Mouse (Mus musculus) heart, postnatal 36 days (tissue): ENCODE measurements at regions not wholly inside any gene's neighbourhood (a gene's known extent, or its start where the extent isn't known, plus 50 kb on each side); places are given as distances from the start of the nearest gene placed in this dataset.

Source experiments
- DNase-seq, 2 experiments: peaks; one replicate each; pipeline ENCODE4 v3.0.0; 2021 to 2022
- intact Hi-C: fragments of 180-260 bp; cut with DNase I; formaldehyde crosslinking; loops from one replicate; pipeline ENCODE4 v1.15.1; 2025

- DNase-seq = no peak
- intact Hi-C loops = no loop called here
Observed at GRCm38 (mm10) chr13:97530570-97530969, 229.9 kb downstream of the Gm10260 start.

GRCm38 (mm10) chr13:97527958-97528357 lies 232.5 kb downstream of the Gm10260 start:
- intact Hi-C loops = no loop called here
- no peak for DNase-seq

- intact Hi-C loops = no loop called here
- no peak for DNase-seq
Observed at GRCm38 (mm10) chr13:97524847-97525434, 235.5 kb downstream of the Gm10260 start.

GRCm38 (mm10) chr13:97523523-97524412 lies 236.7 kb downstream of the Gm10260 start:
- intact Hi-C loops = no loop called here
- DNase-seq = peak; percentile 25 to 28

DNA sequence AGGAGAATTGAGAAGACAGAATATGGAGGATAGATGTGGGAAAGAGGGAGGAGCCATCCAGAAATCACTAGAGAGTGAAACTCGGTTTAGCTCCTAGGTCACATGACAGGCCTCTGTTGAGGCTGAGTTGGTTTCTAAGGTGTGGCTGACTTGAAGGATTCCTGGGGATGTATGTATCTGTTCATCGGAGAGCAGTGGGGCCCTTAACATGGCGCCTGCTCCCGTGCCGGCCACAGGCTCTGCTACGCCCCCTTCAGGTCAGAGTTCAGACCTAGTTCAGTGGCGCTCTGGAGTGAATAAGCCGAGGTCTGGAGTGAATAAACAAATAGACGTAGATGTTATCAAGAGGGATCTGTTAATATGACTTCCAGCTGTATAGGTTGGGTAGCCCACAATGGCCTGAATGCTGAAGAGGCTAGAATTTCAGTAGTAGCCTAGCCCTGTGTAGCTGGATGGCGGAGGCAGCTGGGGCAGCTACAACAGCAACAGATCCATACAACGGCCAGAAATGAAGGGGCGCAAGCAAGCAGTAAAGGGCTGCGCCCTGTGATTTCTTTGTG lies 239.4 kb downstream of the Gm10260 start:
- intact Hi-C loops = no loop called here
- no peak for DNase-seq

DNA sequence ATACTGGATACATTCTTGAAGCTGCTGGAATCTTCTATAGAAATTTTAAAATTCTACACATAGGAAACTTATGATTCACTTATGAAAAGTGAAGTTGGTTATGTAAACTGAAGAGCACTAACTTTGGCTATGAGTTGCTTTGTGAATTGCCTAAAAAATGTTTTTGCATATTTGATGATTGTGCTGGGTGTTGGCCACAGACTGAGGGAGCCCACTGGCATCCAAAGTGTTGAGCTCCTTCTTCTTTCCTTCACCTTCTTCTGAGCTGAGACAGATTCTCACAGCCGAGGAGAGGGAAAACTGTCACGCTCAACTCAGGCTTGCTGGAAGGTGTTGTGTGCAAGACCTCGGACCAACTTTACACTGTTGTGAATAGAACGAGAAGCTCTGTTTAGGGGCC lies 243.7 kb downstream of the Gm10260 start:
- intact Hi-C loops = no loop called here
- no peak for DNase-seq

GRCm38 (mm10) chr13:97514421-97515066 lies 245.9 kb downstream of the Gm10260 start:
- DNase-seq = no peak
- intact Hi-C loops = no loop called here

DNA sequence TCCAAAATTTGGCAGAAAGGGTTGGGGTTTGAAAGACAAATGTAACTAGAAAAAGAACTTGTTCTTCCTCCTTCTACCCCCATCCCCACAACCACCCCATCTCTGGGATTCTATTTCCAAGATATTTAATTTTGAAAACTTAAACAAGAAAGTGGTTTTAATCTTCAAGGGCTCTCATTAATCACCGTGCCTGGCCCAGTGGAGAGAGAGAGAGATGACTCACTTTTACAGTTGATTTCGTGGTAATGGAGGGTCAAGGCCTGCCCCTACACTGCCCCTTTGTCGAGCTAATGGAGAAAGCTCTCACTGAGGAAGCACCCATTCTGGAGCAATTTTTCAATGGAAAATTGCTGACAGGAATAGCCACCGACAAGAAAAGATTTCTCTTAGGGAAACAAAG lies 247.9 kb downstream of the Gm10260 start:
- intact Hi-C loops = no loop called here
- DNase-seq = no peak

DNA sequence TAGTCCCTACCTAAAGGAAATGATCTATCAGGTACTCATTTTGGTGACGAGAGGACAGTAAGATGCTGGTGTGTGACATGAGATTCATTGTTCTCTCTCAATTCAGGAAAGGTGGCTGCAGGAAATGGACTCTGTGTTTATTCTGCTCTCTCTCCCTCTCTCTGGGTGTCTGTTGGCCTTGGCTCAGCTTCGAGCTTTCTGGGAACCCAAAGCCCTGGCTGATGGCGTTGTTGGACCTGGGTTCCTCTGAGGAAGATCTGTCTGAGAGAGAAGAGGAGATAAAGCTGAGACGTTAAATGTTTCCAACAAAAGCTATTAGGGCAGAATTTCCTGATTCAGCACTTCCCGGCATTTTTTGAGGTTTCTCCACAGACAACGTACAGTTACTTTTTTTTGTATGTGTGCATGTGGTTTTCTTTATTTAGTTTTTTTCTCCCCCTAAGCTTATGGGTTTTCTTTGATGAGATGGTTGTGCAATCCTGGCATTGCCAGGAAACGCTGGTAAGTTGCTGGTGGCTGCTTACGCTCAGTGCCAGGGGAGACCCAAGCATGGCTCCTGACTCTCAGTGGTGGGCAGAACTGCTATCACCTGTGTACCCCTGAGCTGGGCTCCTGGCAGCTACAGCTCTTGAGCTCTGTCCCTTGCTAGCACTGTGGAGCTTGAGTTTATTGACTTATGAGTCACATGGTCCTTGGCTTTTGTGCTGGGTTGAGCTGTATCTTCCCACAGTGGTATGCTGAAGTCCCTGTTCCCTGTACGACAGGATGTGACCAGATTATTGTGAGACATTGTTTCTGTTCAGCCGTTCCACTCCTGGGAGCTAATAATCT lies 249.8 kb downstream of the Gm10260 start:
- no peak for DNase-seq
- intact Hi-C loops = no loop called here

DNA sequence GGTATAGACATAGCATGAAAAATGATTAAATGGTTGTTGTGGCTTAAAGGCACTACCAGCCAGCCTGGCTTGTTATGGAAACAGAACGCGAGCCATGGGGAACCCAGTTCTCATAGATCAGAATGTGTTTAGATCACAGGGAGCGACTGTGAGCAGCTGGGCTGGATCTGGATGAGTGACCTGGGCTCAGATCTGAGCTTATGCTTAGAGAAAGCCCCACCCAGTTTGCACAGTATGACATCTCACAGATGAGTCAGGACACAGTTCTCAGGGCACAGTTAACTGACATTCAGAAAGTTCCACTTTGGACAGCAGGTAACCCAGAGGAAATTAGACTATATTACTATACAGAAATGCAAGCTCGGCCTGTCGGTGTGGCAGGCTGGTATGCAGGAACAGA lies 255.5 kb downstream of the Gm10260 start:
- intact Hi-C loops = no loop called here
- DNase-seq = no peak

GRCm38 (mm10) chr13:97503955-97504739 lies 256.3 kb downstream of the Gm10260 start:
- no peak for DNase-seq
- intact Hi-C loops = no loop called here

DNA sequence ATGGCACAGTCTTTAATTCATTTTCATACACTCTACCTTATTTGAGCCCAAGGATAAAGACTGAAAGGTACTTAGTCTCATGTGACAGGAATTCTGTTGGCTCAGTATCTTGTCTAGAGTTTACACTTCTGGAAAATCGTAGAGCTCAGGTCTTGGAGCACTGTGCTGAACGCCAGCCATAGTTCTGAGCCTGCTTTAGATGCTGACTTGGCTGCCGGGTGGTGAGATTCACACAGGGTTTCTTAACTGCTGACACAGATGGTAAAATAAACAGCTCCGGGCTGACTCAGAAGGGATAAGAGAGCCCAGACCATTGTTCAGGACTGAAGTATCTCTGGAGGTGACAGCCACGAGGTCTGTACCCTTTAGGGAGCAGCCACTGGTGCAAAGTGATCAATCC lies 257.0 kb downstream of the Gm10260 start:
- DNase-seq = no peak

GRCm38 (mm10) chr13:97500155-97500554 lies 259.2 kb downstream of the Enc1 start:
- intact Hi-C loops = no loop called here
- DNase-seq = no peak

More for the DNA sequence above, 257.0 kb downstream of the Gm10260 start:
- intact Hi-C loops = no loop called here

DNA sequence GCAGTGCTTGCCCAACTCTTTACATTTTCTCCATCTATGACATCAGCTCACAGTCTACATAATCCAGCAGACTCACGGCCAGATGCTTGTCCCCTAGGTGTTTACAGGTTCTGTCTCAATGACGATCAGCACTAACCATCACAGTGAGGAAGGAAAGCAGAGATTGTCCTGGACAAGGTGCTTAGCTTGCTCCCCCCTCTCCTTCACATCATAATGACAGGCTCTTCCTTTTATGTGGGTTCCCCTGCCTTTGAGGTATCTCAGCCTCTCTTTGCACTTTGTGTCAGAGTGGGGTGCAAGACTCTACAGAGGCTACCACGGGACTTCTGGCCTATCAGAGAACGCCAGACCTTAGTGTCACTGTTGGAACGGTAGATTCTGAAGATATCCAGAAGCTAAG lies 258.1 kb downstream of the Enc1 start:
- intact Hi-C loops = no loop called here
- DNase-seq = no peak

DNA sequence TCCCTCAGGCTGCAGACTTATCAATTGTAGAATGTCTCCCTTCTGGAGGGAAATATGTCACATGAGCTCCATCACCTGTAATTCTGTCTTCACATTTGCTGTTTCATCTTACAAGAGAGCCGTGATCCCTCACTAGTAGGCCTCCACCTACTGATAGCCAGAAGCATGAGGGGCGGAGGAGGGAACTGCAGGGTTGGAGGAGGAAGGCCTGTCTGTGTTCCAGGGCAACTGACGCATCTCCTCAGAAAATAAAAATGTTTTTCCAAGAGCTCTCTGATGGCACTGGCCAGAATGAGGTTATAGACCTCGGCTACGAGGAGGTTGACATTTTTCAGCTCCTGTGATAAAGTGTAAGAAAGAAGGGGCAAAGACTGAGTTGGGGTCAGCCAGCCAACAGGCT lies 257.0 kb downstream of the Enc1 start:
- intact Hi-C loops = no loop called here
- DNase-seq = no peak

- intact Hi-C loops = no loop called here
- DNase-seq = no peak
Observed at GRCm38 (mm10) chr13:97494770-97495169, 253.9 kb downstream of the Enc1 start.

DNA sequence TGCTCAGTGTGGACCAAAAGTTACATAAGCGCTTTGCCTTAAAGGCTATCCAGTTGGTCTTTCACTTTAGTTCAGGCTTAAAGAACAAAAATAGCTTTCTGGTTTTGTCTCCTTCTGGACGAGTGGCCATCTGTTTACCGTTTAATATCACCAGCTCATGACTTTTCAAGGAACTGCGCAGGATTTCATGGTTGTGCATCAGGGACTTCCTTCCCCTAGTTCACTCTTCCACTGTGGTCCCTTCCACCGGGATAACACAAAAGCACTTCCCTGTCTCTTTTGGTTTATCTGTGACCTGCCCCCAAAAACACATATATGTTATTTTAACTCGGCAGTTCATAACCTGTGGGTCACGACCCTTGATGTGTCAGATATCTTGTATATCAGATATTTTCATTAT lies 252.9 kb downstream of the Enc1 start:
- DNase-seq = no peak
- intact Hi-C loops = no loop called here

DNA sequence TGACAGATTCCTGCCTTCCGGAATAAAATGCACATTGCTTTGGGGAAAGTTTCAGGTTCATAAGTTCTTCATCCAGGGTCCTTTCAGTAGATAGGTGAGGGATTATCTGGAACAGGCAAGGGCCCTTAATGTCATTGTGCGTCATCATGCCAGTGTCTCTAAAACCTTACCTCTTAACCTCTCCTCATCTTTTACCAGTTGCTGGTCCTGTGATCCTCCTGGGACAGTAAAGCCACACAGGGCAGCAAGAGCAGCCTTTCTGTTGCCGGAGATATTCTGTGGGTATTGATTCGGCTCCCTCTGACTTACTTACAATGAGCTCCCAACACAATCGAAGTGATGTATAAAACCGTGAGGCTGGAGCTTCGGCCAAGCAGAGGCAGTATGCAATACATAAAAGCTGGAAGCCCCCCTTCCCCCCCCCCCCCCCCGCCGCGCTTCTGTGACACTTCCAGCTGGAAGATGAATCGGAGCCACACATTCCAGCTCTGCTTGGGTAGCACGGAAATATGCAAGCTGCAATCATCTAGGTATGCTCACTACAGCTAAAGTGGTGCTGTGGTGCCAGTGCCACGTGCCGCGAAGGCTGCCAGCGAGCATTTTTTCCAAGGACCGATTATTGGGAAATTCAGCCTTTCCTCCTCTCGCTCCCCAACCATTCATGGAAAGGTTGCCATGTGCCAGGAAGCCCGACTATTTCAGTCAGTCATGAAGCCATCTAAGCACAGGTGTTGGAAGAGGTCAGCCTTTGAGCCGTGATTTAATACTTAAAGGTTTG lies 252.2 kb downstream of the Enc1 start:
- intact Hi-C loops = no loop called here

More for the DNA sequence above, 252.2 kb downstream of the Enc1 start:
- no peak for DNase-seq
